Mouse (Mus musculus): Measurements from ENCODE around the gene Bub1b. TPM values are rescaled to one million over a fixed set of nuclear protein-coding genes. Genes with fewer than 3 reads are reported as not detected.

Gene Bub1b
- polyA plus RNA-seq, 1 experiment from 2014 or later = 9.4 TPM

DNA sequence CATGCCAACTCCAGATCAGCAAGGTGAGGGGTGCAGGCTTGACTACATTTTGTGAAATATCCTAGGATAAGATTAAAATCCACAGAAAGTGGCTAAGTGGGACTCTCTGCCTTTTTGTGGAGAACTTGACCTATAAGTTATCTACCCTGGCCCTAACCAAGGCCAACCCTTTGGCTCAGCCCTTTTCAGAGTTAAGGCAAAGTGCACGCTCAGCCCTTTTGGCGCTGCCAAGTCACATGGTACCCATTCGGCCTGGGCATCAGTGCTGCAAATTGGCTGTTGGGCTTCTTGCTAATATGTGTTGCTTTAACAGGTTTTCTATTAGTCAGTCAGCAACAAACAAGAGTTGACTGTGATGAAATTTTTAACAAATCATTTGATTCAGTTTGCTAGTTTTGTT lies 89.8 kb downstream of the Bub1b start:
- 89% methylated on average over 3 of the region's 3 CpGs for WGBS (ENCODE audit: missing documents)
- Histone ChIP-seq H3K79me2 (ENCODE audit: inconsistent target) (no peaks in the 10 kb centered on the region), H3K27ac (no peak overlapping the region), H3K4me3 (ENCODE audit: inconsistent target) (no peak overlapping the region), H3K36me3 (ENCODE audit: inconsistent target) (no peaks in the 10 kb centered on the region)

DNA sequence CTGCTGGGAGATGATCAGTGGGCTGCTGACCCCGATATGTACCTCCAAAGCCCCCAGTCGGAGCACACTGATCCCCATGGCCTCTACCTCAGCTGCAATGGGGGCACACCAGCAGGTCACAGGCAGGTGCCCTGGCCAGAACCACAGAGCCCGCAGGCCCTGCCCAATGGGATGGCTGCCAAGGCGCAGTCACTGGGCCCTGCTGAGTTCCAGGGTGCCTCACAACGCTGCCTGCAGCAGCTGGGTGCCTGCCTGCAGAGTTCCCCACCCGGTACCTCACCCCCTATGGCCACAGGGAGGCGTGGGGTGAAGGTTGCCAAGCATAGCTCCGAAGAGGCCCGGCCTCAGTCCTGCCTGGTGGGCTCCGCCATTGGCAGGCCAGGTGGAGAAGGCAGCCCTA lies 91.9 kb downstream of the Bub1b start:
- H3K4me3 ChIP-seq (ENCODE audit: inconsistent target) = no peak overlapping the region
- WGBS (ENCODE audit: missing documents) = 81% methylated on average over 10 of the region's 10 CpGs
- H3K36me3 ChIP-seq (ENCODE audit: inconsistent target) = no peaks in the 10 kb centered on the region
- no peaks in the 10 kb centered on the region for H3K79me2 ChIP-seq (ENCODE audit: inconsistent target)
- no peak overlapping the region for H3K27ac ChIP-seq

Other genes starting within 250 kb of the Bub1b start
- 3.4 to 8.1 TPM (median 3.5 TPM) in 3 replicates for gene Gpr176, start 224.8 kb upstream of the Bub1b start, polyA plus RNA-seq (2018)
- gene Eif2ak4, start 209.6 kb upstream of the Bub1b start, polyA plus RNA-seq (2018) = 9.4 to 10.7 TPM (median 10.3 TPM) in 3 replicates
- 197 to 252 TPM (median 250 TPM) in 3 replicates for gene Srp14, start 118.5 kb upstream of the Bub1b start, polyA plus RNA-seq (2018)
- 1.3 to 13.0 TPM (median 5.3 TPM) in 3 replicates for gene Bmf, start 48.5 kb upstream of the Bub1b start, polyA plus RNA-seq (2018)
- gene Pak6, start 65.1 kb downstream of the Bub1b start, polyA plus RNA-seq (2018) = not detected in 3 replicates
- gene Ankrd63, start 105.8 kb downstream of the Bub1b start, polyA plus RNA-seq (2018) = not detected in 3 replicates
- 9.8 to 23.1 TPM (median 22.2 TPM) in 3 replicates for gene Plcb2, start 130.2 kb downstream of the Bub1b start, polyA plus RNA-seq (2018)
- 5.4 to 9.2 TPM (median 8.2 TPM) in 3 replicates for gene Inafm2, start 147.5 kb downstream of the Bub1b start, polyA plus RNA-seq (2018)
- 0.11 to 0.33 TPM (median 0.20 TPM) in 3 replicates for gene Ccdc9b, start 164.4 kb downstream of the Bub1b start, polyA plus RNA-seq (2018)
- gene Phgr1, start 174.6 kb downstream of the Bub1b start, polyA plus RNA-seq (2018) = not detected in 3 replicates
- not detected in 3 replicates for gene Disp2, start 181.5 kb downstream of the Bub1b start, polyA plus RNA-seq (2018)
- gene Knstrn, start 215.8 kb downstream of the Bub1b start, polyA plus RNA-seq (2018) = 1.0 to 14.5 TPM (median 7.1 TPM) in 3 replicates

All from macrophage (primary cell).